Mouse (Mus musculus) adrenal gland, postnatal 25 days (tissue): ENCODE data around the gene Gnb4. TPM values are rescaled to one million over a fixed set of nuclear protein-coding genes. Genes with fewer than 3 reads are reported as not detected.
A peak's percentile ranks its signal among the peaks of the same experiment; 100 is the strongest.

Experiments
- DNase-seq: peaks from one replicate; pipeline ENCODE4 v3.0.0; 2021; ENCODE audit warnings: mixed read lengths
- total RNA-seq: library from RNA; stranded (reverse); gene quantifications from 2 replicates; pipeline ENCODE4 v1.2.3, GENCODE M21; 2021

Gene Gnb4
- total RNA-seq, 1 experiment from 2014 or later: 46.7 TPM

DNA sequence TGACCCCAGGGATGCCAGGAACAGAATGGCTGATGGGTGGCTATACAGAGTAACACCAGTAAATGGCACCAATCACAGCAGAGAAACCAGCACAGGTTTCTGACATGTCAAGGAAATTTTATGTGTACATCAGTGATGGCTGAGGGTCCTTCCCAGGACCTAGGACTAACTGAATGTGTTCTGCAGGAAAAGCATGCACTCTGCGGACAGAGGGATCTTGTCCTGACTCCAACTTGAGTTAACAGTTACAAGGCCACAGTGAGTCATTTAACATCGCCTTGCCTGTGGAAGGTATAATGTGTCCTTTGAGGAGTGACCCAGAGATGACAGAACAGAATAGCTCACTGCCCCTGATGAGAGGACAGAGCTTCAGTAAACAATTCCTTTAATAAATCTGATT lies 1.6 kb downstream of the Gnb4 start:
- DNase-seq: no peak

DNA sequence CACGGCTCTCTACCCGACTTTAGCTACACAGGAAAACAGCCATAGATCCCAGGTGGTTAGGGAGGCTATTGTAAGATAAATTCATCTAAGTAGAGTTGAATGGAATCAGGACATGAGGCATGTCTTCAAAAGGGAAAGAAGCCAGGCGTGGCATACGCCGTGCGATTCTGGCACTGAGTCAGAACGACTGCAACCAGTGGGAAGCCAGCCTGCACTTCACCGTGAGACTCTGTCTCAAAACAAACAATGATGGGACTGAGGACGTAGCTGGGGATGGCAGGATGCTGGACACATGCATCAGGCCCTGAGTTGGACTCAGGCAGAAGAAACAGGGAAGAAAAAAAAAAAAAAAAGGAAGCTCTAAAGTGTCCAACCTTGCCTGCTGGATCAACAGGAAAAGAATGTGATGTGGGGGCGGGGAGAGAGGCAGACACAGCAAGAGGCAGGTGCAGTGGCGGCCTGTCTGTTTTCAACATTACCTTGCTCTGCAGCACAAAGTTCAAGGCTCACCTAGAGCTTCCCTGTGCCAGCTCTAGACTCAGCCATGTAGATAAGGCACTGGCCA lies 4.7 kb downstream of the Gnb4 start:
- DNase-seq: no peak

DNA sequence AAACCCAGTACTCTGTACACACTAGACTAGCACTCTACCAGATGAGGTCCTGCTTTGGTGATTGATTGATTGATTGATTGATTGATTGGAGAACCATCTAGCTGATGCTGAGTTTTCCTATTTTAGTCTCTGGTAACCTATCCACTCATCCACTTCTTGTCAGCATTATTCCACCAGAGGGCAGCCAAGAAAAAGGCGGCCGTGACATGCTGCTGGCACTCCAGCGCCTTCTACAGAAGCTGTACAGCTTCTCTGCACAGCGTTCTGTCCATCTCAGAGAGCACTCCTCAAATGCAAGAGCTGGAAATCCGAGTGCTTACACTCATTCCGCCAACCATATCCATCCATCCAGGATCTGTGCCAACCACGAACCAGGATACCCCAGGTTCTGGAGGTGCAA lies 5.8 kb downstream of the Gnb4 start:
- DNase-seq: peak; percentile 60

DNA sequence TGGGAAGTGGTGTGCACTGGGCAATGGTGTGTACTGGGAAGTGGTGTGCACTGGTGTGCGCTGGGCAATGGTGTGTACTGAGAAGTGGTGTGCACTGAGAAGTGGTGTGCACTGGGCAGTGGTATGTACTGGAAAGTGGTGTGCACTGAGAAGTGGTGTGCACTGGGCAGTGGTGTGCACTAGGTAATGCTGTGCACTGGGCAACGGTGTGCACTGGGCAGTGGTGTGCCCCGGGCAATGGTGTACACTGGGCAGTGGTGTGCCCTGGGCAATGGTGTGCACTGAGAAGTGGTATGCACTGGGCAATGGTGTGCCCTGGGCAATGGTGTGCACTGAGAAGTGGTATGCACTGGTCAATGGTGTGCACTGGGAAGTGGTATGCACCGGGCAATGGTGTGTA lies 7.2 kb downstream of the Gnb4 start:
- DNase-seq: no peak

DNA sequence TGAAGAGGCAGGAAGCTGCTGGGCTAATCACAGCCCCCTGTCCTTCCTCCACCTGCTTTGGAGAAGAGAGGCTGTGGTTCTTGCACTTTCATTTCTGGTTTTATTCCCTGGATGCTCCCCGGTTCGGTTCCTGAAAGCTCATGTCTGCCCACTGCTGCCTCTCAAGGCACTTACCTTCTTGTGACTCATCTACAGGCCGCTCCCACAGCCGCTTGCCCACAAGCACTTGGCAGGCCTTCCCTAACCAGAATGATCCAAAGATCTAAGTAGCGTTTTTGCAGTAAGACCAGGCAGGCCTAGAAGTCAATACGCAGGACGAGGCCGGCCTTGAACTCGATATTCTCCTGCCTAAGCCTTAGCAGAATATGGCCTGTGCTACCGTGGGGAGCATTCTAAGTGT lies 15.3 kb downstream of the Gnb4 start:
- DNase-seq: peak; percentile 36

DNA sequence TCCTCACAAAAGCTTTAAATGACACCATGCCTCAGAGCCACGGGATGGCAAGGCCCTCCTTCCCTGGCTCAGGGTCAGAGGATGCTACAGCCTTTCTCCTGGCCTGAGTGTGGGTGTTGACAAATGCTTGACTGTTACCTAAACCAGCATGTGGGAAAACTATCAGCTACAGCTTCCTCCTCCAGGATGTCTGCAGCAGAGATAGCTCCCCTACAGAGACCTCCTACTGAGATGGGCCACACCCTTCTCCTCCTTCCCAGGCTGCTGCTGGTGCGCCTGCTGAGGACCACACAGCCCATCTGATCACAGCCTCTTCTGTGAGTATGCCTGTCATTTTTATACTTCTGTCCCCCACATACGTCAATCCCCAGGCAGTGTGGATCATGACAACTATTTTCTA lies 17.1 kb downstream of the Gnb4 start:
- DNase-seq: no peak

DNA sequence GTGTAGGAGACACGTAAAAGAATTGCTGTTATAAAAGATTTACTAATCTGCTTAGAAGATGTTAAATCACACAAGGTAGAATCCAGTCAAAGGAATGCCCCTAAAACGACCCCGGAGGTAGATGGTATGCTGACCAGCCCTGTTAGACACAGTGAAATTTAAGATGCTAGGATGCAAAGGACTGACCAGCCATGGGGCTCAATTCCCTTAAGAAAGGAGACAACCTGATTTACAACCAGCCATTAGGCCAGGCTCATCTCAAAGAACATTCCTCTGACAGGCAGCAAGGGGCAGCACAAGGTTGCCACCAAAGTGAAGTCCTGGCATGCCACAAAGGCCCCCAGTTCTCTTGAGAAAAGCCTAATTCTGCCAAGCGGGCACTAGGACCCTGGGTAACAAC lies 21.3 kb downstream of the Gnb4 start:
- DNase-seq: no peak

DNA sequence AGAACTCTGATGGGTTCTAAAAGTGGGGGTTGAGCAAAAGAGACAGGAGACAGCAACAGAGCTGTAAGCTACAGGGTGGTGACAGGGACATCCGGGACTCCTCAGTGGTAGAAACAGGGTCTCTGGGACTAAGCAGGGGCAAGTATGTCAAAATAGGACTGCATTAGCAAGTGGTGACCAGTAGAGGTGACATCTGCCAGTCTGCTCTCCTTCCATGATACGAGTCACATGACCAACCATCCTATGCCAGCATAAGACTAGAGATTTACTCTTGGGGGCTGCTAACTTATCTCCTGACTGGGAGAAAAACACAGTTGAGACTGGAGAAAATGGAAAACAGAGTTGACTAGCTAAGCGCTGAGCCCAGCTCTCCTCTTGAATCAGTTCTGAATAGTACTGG lies 30.1 kb downstream of the Gnb4 start:
- DNase-seq: no peak

DNA sequence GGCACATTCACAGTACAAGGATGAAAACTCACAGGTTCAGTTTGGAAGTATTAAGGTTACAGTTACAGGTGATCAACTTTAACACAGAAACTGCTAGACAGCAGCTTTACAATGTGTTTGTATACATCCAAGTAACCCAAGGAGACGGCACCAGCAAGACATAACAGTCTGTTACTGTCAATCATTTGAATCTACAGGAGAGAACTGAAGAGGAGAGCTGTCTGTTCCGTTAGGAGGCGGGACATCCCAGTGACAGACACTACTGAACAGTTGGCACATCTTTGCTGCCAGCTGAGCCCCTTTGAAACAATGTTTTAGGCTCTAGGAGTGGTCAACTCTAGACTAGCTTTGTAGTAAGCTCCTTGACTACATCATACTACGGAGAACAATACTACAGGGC lies 32.9 kb downstream of the Gnb4 start:
- DNase-seq: no peak

DNA sequence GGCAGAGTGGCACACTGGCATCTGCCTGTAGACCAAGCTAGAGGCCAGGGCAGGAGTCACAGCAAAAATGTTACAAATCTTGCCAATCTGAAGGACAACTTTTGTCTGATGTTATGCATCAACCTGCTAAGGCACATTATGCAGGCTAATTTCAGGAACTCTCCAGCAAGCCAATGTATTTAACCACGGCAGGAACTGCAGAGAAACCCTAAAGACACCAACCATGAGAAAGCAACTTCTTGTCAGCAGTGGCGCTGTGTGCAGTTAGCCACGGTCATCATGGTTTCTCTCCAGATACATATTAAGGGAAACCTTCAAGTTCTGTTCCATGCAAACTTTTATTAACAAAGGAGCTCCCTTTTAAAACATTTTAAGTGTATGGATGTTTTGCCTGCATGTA lies 34.5 kb downstream of the Gnb4 start:
- no peak for DNase-seq

DNA sequence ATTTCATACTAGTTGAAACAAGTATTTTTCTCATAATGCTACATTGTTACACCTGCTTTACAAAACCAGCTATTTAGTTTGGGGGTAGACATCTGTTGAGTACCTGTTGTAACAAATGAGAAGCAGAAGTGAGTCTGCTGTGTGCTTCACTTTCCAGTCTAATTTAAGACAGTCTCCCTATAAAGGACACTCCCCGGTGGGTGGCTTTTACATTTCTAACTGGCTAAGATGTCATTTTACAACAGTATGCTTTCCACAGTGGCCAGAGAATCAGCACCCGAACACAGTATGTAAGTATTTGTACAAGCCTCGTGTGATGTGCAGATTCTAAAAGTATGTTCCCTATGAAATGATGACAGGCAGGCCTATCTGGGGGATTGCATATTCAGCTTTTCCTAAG lies 35.6 kb downstream of the Gnb4 start:
- DNase-seq: no peak

DNA sequence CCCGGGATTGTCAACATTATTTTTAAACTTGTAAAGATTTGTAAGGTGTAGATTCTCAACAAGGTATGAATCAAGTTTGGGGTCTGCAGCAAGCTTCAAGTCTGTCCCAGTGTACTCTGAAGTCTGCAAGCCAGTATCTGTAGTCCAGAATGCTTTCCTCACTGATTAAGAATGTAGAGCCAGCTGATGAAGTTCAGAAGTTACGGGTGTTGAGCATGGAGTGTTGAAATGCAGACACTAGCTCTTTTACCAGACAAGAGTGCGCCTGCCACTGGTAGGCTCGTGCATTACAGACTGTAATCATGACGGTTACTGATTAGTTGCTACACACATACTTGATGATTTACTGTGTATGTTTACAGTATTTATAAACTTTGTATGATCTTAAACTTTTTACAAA lies 37.6 kb downstream of the Gnb4 start:
- no peak for DNase-seq

DNA sequence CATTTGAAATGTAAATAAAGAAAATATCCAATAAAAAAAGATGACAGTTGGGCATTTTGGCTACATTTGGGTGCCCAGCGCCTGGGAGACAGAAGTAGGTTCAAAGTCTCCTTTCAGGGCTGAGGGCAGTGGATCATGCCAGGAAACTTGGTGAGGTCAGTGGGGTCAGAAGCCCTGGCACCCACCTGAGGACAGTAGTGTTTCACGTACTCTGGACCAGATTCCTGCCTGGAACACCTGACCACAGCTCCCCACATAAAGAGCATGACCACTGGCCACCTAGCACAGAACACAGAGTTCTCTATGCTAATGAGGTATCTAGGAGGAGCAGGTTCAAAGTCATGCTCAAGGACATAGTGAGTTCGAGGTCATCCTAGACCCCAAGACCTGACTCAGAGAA lies 41.2 kb downstream of the Gnb4 start:
- no peak for DNase-seq

DNA sequence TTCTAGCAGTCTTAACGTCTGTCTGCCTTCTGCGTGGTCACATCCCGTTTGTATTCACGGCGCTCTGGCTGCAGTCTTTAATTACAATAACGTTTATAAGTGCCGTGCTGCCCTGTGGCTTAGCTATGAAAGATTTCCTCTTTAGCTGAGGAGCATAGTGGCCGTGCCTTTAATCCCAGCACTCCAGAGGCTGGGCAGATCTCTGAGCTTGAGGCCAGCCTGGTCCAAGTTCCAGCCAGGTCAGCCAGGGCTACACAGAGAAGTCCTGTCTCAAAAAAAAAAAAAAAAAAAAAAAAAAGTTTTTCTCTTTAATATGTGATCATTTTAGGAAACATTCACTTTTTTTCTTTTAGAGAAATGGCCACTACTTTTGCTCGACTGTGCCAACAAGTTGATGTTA lies 42.5 kb downstream of the Gnb4 start:
- no peak for DNase-seq

DNA sequence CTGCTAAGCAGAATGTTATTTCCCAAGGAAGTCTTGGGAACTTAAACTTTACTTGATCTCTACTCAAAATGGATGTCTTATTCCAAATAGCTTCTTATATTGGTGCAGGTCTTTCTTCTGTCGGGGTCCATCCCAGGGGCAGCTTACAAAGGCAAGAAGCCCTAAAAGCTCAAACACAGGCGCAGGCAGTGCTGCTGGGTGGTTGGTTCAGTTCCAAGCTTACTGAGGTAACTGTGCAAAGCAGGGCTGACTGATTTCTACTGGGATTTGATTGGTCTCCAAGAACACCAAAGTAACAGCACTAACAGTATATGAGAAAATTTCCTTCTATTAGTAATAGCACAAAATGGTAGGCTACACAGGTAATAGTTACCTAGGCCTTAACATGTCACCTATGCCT lies 43.3 kb downstream of the Gnb4 start:
- DNase-seq: no peak

DNA sequence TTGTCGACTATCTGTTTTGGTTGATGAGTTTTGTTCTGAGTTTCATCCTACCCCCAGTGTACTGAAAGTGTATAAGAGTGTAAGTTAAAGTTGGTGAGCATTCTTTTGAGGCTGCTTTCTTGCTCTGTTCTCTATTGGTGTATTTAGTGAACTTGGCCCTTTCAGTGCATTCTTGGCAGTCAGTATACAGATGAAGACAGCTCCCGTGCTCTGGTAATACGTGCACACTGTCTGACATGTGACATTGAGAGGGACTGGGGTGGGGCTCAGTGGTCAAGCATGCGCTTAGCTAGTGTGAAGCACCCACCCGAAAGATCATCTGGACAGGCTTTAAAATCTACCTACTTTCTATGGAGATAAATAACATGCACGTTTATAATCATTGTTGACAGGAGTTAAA lies 53.0 kb downstream of the Gnb4 start:
- DNase-seq: no peak

DNA sequence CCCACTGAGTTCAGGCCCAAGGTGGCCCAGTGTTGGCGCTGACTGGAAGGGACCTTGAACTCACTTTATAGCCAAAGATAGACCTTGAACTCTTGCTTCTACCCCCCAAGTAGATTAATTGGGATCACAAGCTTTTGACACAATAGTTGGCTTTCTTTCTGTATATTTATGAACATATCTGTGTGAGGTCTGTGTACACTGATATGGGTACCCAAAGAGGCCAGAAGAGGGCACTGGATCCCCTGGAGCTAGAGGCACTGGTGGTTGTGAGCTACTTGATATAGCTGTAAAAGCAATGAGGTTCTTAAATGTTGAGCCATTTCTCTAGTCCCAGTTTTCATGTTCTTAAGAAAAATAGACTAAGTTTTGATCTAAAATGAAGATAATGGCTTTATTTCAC lies 63.3 kb downstream of the Gnb4 start:
- peak; percentile 13 for DNase-seq

DNA sequence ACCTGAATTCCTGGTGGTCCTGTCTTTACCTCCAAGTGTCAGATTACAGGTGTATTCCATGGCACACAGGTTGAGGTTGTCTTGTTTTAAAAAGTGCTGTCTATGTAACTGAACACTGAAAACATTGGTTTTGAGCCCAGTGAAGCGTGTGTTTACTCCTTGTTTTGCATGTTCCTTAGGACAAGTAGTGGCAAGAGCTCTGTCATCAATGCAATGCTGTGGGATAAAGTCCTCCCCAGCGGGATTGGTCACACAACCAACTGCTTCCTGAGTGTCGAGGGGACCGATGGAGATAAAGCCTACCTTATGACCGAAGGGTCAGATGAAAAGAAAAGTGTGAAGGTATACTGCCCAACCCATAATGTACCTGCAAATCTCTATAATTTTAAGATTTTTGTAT lies 78.3 kb downstream of the Gnb4 start:
- DNase-seq: no peak

DNA sequence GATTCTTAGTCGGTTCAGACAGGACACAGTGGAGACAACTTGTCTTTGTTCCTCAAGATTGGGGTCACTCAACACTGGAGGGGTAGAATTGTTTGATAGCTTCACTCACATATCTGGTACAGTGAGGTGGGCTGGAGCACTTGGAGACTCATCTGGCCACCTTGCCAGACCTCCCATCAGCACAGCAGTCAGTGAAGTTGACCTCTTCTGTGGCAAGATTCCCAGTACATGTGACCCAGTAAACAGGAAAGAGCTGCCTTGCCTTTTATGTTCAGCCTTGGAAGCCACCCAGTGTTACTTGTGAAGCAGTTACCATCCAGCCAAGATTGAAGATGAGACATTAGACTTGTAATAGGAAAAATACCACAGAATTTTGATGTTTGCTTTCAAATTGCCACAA lies 78.8 kb downstream of the Gnb4 start:
- DNase-seq: peak; percentile 22

DNA sequence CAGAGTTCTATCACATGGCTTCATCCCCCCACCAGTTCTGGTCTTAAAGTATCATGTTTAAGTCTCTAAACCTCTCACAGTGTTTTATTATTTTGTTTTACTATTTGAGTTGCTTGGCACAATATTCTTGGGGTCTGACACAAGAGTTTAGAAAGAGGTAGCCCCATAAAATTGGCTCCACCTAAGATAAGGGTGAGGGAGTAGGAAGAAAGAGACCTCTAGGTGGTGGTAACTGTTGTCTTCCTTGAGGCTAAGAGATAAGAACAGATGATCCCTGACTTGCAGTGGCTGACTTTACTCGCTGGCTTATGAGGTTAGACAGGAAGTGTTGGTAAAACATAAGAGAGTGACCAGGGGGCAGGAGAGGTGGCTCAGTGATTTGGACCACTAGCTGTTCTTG lies 80.7 kb downstream of the Gnb4 start:
- no peak for DNase-seq

Other genes with a start within 250 kb of the Gnb4 start
- 38.8 and 63.8 TPM in 2 replicates for gene Pik3ca, start 218.9 kb downstream of the Gnb4 start, total RNA-seq
- 0.90 and 1.7 TPM in 2 replicates for gene Kcnmb3, start 124.4 kb downstream of the Gnb4 start, total RNA-seq
- gene Zfp639, start 106.3 kb downstream of the Gnb4 start, total RNA-seq: 31.7 and 38.1 TPM in 2 replicates
- 74.2 and 83.9 TPM in 2 replicates for gene Mfn1, start 87.1 kb downstream of the Gnb4 start, total RNA-seq
- 55.6 and 57.1 TPM in 2 replicates for gene Actl6a, start 89.7 kb upstream of the Gnb4 start, total RNA-seq
- gene Ndufb5, start 120.4 kb upstream of the Gnb4 start, total RNA-seq: 296 and 331 TPM in 2 replicates
- 27.8 and 33.5 TPM in 2 replicates for gene Mrpl47, start 121.0 kb upstream of the Gnb4 start, total RNA-seq
- 4.9 and 5.2 TPM in 2 replicates for gene Usp13, start 201.0 kb upstream of the Gnb4 start, total RNA-seq